Mouse (Mus musculus) gastrocnemius, adult 8-10 months (tissue): ENCODE measurements around the gene Commd2. TPM values are rescaled to one million over a fixed set of nuclear protein-coding genes. Genes with fewer than 3 reads are reported as not detected.

Source experiments
- DNase-seq, 2 experiments: peaks; one replicate each; pipeline ENCODE4 v3.0.0; 2022; ENCODE audit warnings: low spot score in 2 of 2
- microRNA-seq: library from miRNA; unstranded; fragments of <30 nt; microRNA quantifications from one replicate; pipeline ENCODE4 v1.2.0, GENCODE M21; 2022
- total RNA-seq, 4 experiments: library from RNA; stranded (reverse); gene quantifications; 2 replicates each; pipeline ENCODE4 v1.2.4; 2022

Gene Commd2
- total RNA-seq, 4 experiments from 2014 or later = 10.4 to 11.9 (median 11.4) TPM

GRCm38 (mm10) chr3:57615652-57616051, 35.9 kb downstream of the Commd2 start:
- no peak for DNase-seq

DNA sequence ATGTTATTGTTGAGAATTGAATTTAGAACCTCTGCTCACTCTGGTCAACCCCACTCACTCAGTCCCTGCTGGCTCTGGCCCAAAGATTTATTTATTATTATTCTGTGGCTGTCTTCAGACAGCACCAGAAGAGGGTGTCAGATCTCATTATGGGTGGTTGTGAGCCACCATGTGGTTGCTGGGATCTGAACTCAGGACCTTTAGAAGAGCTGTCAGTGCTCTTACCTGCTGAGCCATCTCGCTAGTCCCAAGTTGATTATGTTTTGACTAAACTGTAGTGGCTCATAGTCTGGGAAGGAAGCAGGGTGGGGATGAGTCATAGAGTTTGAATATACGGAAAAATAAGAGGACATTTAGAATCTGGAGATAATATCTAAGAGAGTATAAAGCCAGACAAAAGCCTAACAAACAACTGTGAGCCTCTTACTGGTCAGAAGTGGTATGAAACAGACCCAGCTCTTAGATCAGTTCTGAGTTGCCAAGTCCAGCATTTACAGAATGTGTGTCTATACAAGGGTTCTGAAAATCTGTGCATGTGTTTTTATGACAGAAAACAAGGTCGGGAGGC, 39.0 kb downstream of the Commd2 start:
- DNase-seq = no peak

DNA sequence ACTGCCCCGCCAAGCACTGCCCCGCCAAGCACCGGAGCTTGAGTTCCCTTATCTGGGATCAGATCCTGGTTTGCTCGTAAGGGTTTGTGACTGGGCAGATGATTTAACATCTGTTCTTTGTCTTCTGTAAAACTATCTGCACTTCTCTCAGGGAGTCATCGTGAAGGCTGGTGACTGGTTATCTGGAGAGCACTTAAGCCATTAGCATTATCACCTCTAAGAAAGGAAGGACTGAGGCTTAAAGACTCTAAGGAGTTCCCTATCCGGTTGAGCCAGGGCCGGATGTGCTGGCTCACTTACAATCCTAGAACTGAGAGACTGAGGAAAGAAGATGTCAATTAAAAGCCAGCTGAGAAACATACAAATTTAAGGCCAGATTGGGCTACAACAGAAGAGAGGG, 39.7 kb downstream of the Commd2 start:
- DNase-seq = no peak

DNA sequence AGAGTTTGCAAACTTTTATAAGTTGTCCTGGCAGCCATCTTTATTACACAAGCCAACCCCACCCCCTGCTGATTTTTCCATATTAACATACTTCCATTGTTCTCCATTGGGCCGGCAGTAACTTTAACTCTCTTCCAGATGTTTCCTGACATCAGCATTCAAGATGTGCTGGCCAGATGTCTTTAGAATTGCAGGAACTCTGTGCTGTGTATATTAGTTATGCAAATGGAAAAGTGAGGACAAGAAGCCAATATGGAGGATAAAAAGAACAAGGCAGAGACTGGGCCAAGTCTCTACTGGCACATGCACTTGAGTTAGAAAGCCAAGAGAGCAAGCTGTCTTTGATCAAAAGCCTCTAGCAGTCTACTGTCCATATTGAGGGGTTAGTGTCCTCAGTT, 46.9 kb downstream of the Commd2 start:
- DNase-seq = no peak

GRCm38 (mm10) chr3:57603891-57604617, 47.5 kb downstream of the Commd2 start:
- no peak for DNase-seq

DNA sequence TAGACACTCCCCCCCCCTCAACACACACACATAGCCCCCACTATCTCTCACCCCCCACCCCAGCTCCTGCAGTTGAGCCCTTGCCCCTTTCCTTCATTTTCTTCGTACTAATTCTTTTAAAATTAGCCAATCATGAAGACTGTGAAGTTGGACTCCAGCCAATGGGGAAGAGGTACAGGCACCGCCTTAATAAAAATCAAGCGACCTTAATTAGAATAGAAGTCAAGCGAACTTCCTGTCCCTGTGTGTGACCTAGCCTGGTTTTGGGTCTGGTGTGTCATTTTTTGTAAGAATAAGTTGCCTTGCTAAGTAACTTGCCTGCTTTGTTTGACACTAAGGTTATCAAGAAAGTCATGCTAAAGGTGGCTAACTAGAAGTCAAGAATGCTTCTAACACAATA, 48.9 kb downstream of the Commd2 start:
- DNase-seq = no peak

GRCm38 (mm10) chr3:57596566-57596965, 54.9 kb downstream of the Commd2 start:
- no peak for DNase-seq

- DNase-seq = no peak
These were observed 56.0 kb downstream of the Commd2 start for GRCm38 (mm10) chr3:57595506-57595905.

Small RNAs within 50 kb of the gene (microRNA-seq; reads per million reads assigned to microRNA genes)
- not detected for gene Mir6377

Other genes with a start within 250 kb of the Commd2 start
- not detected for gene Tm4sf4, start 226.4 kb downstream of the Commd2 start, total RNA-seq
- 10 to 100 TPM; 18.0 to 26.9 (median 22.4) TPM for gene Wwtr1, start 75.8 kb downstream of the Commd2 start, total RNA-seq
- gene Ankub1, start 41.1 kb upstream of the Commd2 start, total RNA-seq = not detected
- gene Rnf13, start 84.3 kb upstream of the Commd2 start, total RNA-seq = 10 to 100 TPM; 36.2 to 41.5 (median 37.8) TPM
- 100 to 1,000 TPM; 187 to 215 (median 203) TPM for gene Pfn2, start 196.4 kb upstream of the Commd2 start, total RNA-seq